Mouse (Mus musculus): ENCODE measurements at regions not wholly inside any gene's neighbourhood (a gene's known extent, or its start where the extent isn't known, plus 50 kb on each side); places are given as distances from the start of the nearest gene placed in this dataset.

GRCm38 (mm10) chr8:42003170-42003569 lies 586.3 kb upstream of the Frg1 start:
- TF ChIP-seq CTCF (IDR thresholded peaks at IDR 0.05) (no peak), EP300 (IDR thresholded peaks at IDR 0.05; ENCODE audit: insufficient read depth, low read depth, low read length) (no peak), POLR2A (IDR thresholded peaks at IDR 0.05; ENCODE audit: insufficient read depth, low read depth, low read length) (no peak)
